Mouse (Mus musculus): ENCODE data around the gene Gm18596. TPM values are rescaled to one million over a fixed set of nuclear protein-coding genes. Genes with fewer than 3 reads are reported as not detected.
"Not testable (repeated sequence)": the region's sequence is repeated elsewhere in the genome, so short reads cannot be mapped to it uniquely, and the experiment has no call there.

The Gm18596 gene
- total RNA-seq, 2 experiments from 2014 or later: not detected

DNA sequence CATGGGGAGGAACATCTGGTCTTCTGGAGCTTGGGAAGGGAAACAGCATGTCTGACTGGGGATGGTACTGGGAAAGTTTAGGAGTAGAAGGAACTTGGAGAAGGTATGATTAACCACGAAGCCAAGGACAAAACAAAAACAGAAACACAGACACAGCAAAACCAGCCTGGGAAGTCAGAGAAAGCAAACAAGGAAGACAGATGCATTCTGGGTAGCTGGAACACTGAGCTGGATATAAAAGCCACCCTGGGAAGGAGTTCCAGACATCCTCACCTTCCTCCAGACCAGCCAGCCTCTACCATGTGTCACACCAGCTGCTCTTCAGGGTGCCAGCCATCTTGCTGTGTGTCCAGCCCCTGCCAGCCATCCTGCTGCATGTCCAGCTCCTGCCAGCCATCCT, 26.9 kb downstream of the Gm18596 start, which contains the start of gene Gm10142:
Gm10142 (plus strand) TSS at position 301 of the 400 bp plus-strand sequence.
- no peak for ATAC-seq (replicated peaks; ENCODE audit: poor library complexity, severe bottlenecking)

DNA sequence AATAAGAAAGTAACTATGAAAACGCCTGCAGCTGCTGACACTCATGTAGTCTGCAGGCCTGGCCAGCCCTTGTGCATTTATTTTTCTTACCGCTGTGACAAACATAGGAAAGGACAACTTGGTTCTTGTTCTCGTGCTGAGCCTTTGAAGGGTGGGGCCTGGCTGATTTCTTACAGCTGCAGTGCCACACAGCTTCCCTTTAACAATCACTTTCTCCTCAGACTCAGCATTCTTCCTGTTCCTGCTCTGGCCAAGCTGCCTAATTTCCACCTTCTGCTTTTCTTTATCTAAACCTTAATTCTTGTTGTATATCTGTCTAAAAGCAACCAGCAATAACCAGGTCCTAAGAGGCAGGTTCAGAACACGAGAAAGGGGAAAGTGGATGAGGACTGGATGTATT, 28.7 kb downstream of the Gm18596 start:
- ATAC-seq (replicated peaks; ENCODE audit: poor library complexity, severe bottlenecking): no peak

DNA sequence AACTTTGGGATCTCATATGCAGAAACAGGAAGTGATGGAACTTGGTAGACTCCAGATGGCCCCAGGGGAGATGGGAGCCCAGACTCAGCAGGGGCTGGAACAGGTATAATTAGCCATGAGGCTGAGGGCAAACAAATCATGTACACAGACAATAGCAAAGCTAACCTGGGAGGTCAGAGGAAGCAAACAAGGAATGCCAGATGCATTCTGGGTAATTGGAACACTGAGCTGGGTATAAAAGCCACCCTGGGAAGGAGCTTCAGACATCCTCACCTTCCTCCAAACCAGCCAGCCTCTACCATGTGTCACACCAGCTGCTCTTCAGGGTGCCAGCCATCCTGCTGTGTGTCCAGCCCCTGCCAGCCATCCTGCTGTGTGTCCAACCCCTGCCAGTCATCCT, 31.3 kb downstream of the Gm18596 start, which contains the start of gene Gm10024:
Gm10024 (plus strand) TSS at position 301 of the 400 bp plus-strand sequence.
- ATAC-seq (replicated peaks; ENCODE audit: poor library complexity, severe bottlenecking): not testable (repeated sequence)

DNA sequence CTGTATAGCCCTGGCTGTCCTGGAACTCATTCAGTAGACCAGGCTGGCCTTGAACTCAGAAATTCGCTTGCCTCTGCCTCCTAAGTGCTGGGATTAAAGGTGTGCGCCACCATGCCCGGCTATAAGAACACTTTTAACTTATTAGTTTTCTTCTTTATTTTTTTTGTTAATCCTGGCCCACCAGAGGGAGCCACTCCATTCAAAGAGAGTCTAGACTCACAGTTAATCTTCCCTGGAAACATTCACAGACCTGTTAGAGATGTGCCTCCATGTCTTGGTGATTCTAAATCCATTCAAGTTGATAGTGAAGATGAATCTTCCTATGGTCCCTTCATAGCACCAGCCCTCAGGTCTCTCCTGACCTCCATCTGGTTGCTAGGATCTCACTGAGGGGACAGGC, 32.6 kb downstream of the Gm18596 start:
- no peak for ATAC-seq (replicated peaks; ENCODE audit: poor library complexity, severe bottlenecking)

DNA sequence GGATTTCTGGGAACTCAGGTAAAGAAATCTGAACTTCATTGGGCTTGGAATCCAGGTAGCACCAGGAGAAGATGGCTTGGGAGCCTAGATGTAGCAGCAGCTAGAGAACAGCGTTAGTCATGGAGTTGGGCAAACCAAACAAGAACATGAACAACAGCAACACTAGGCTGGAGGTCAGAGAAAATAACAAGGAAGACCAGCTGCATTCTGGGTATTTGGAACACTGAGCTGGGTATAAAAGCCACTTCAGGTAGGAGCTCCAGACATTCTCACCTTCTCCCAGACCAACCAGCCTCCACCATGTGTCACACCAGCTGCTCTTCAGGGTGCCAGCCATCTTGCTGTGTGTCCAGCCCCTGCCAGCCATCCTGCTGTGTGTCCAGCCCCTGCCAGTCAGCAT, 36.1 kb downstream of the Gm18596 start, which contains the start of gene Gm10272:
Gm10272 (plus strand) TSS at position 301 of the 400 bp plus-strand sequence.
- no peak for ATAC-seq (replicated peaks; ENCODE audit: poor library complexity, severe bottlenecking)

DNA sequence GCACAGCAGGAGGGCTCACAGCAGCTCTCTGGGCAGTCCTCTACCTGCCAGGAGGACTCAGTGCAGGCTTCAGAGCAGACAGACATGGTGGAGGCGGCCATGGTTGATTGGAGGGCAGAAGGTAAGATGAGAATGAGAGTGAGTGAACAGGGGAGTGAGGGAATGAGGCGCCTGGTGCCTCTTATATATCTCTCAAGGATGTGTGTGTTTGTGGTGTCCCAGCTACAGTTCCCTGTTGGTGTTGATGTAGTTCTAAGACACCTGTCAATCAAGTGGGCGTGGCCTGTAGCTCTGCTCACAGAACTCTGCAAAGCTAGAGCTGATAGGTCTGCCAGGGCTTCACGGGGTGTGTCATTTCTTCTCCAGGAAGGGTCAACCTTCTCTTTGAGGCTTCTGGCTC, 45.3 kb downstream of the Gm18596 start, which contains the start of gene Gm9508:
Gm9508 (minus strand) TSS at position 101 of the 400 bp plus-strand sequence.
- ATAC-seq (replicated peaks; ENCODE audit: poor library complexity, severe bottlenecking): no peak

Other genes starting within 250 kb of the Gm18596 start
Only the 30 nearest of the 32 such genes appear.
- 14.6 and 14.8 TPM in 2 replicates for gene Fam207a, start 226.9 kb downstream of the Gm18596 start, total RNA-seq (2014; fragmentation: Nextera tagmentation)
- 23.5 and 43.2 TPM in 2 replicates for gene Fam207a, start 226.9 kb downstream of the Gm18596 start, total RNA-seq (2017)
- 17.1 and 28.9 TPM in 2 replicates for gene Itgb2, start 212.4 kb downstream of the Gm18596 start, total RNA-seq (2014; fragmentation: Nextera tagmentation)
- 32.0 and 36.6 TPM in 2 replicates for gene Itgb2, start 212.4 kb downstream of the Gm18596 start, total RNA-seq (2017)
- gene Pttg1ip, start 160.9 kb downstream of the Gm18596 start, total RNA-seq (2014; fragmentation: Nextera tagmentation): 36.6 and 39.0 TPM in 2 replicates
- 34.6 and 37.0 TPM in 2 replicates for gene Pttg1ip, start 160.9 kb downstream of the Gm18596 start, total RNA-seq (2017)
- gene Sumo3, start 136.5 kb downstream of the Gm18596 start, total RNA-seq (2014; fragmentation: Nextera tagmentation): 60.0 and 78.8 TPM in 2 replicates
- 197 and 205 TPM in 2 replicates for gene Sumo3, start 136.5 kb downstream of the Gm18596 start, total RNA-seq (2017)
- gene Gm49325, start 136.4 kb downstream of the Gm18596 start, total RNA-seq (2014; fragmentation: Nextera tagmentation): not detected in 2 replicates
- 1.6 TPM in 1 of 2 replicates, not detected in the other for gene Gm49325, start 136.4 kb downstream of the Gm18596 start, total RNA-seq (2017)
- 39.6 and 42.0 TPM in 2 replicates for gene Ube2g2, start 120.4 kb downstream of the Gm18596 start, total RNA-seq (2014; fragmentation: Nextera tagmentation)
- gene Ube2g2, start 120.4 kb downstream of the Gm18596 start, total RNA-seq (2017): 29.5 and 53.3 TPM in 2 replicates
- 0.90 TPM in 1 of 2 replicates, not detected in the other for gene Tspear, start 56.1 kb downstream of the Gm18596 start, total RNA-seq (2014; fragmentation: Nextera tagmentation)
- 0.05 TPM in 1 of 2 replicates, not detected in the other for gene Tspear, start 56.1 kb downstream of the Gm18596 start, total RNA-seq (2017)
- not detected in 2 replicates for gene Gm19402, start 51.9 kb downstream of the Gm18596 start, total RNA-seq (2014; fragmentation: Nextera tagmentation)
- not detected in 2 replicates for gene Gm19402, start 51.9 kb downstream of the Gm18596 start, total RNA-seq (2017)
- not detected in 2 replicates for gene Gm9508, start 45.4 kb downstream of the Gm18596 start, total RNA-seq (2014; fragmentation: Nextera tagmentation)
- gene Gm9508, start 45.4 kb downstream of the Gm18596 start, total RNA-seq (2017): not detected in 2 replicates
- not detected in 2 replicates for gene Gm10272, start 36.0 kb downstream of the Gm18596 start, total RNA-seq (2014; fragmentation: Nextera tagmentation)
- not detected in 2 replicates for gene Gm10272, start 36.0 kb downstream of the Gm18596 start, total RNA-seq (2017)
- not detected in 2 replicates for gene Gm10024, start 31.2 kb downstream of the Gm18596 start, total RNA-seq (2014; fragmentation: Nextera tagmentation)
- not detected in 2 replicates for gene Gm10024, start 31.2 kb downstream of the Gm18596 start, total RNA-seq (2017)
- gene Gm10142, start 26.8 kb downstream of the Gm18596 start, total RNA-seq (2014; fragmentation: Nextera tagmentation): not detected in 2 replicates
- not detected in 2 replicates for gene Gm10142, start 26.8 kb downstream of the Gm18596 start, total RNA-seq (2017)
- gene Krtap12-1, start 22.0 kb downstream of the Gm18596 start, total RNA-seq (2014; fragmentation: Nextera tagmentation): not detected in 2 replicates
- not detected in 2 replicates for gene Krtap12-1, start 22.0 kb downstream of the Gm18596 start, total RNA-seq (2017)
- gene Gm10100, start 16.2 kb downstream of the Gm18596 start, total RNA-seq (2014; fragmentation: Nextera tagmentation): not detected in 2 replicates
- not detected in 2 replicates for gene Gm10100, start 16.2 kb downstream of the Gm18596 start, total RNA-seq (2017)
- gene Gm9736, start 8.7 kb upstream of the Gm18596 start, total RNA-seq (2014; fragmentation: Nextera tagmentation): not detected in 2 replicates
- gene Gm9736, start 8.7 kb upstream of the Gm18596 start, total RNA-seq (2017): not detected in 2 replicates
- gene Gm3233, start 17.0 kb upstream of the Gm18596 start, total RNA-seq (2014; fragmentation: Nextera tagmentation): not detected in 2 replicates
- not detected in 2 replicates for gene Gm3233, start 17.0 kb upstream of the Gm18596 start, total RNA-seq (2017)
- not detected in 2 replicates for gene Gm3238, start 28.7 kb upstream of the Gm18596 start, total RNA-seq (2014; fragmentation: Nextera tagmentation)
- gene Gm3238, start 28.7 kb upstream of the Gm18596 start, total RNA-seq (2017): not detected in 2 replicates
- gene Gm7138, start 34.3 kb upstream of the Gm18596 start, total RNA-seq (2014; fragmentation: Nextera tagmentation): not detected in 2 replicates
- not detected in 2 replicates for gene Gm7138, start 34.3 kb upstream of the Gm18596 start, total RNA-seq (2017)
- gene Gm3250, start 39.9 kb upstream of the Gm18596 start, total RNA-seq (2014; fragmentation: Nextera tagmentation): not detected in 2 replicates
- gene Gm3250, start 39.9 kb upstream of the Gm18596 start, total RNA-seq (2017): not detected in 2 replicates
- gene Gm7137, start 45.6 kb upstream of the Gm18596 start, total RNA-seq (2014; fragmentation: Nextera tagmentation): not detected in 2 replicates
- not detected in 2 replicates for gene Gm7137, start 45.6 kb upstream of the Gm18596 start, total RNA-seq (2017)
- not detected in 2 replicates for gene Gm9639, start 52.4 kb upstream of the Gm18596 start, total RNA-seq (2014; fragmentation: Nextera tagmentation)
- gene Gm9639, start 52.4 kb upstream of the Gm18596 start, total RNA-seq (2017): not detected in 2 replicates
- gene Gm19668, start 56.5 kb upstream of the Gm18596 start, total RNA-seq (2014; fragmentation: Nextera tagmentation): not detected in 2 replicates
- gene Gm19668, start 56.5 kb upstream of the Gm18596 start, total RNA-seq (2017): not detected in 2 replicates
- not detected in 2 replicates for gene Gm9507, start 69.2 kb upstream of the Gm18596 start, total RNA-seq (2014; fragmentation: Nextera tagmentation)
- not detected in 2 replicates for gene Gm9507, start 69.2 kb upstream of the Gm18596 start, total RNA-seq (2017)
- gene Gm2696, start 72.0 kb upstream of the Gm18596 start, total RNA-seq (2014; fragmentation: Nextera tagmentation): not detected in 2 replicates
- gene Gm2696, start 72.0 kb upstream of the Gm18596 start, total RNA-seq (2017): not detected in 2 replicates
- gene Krtap10-4, start 84.5 kb upstream of the Gm18596 start, total RNA-seq (2014; fragmentation: Nextera tagmentation): not detected in 2 replicates
- gene Krtap10-4, start 84.5 kb upstream of the Gm18596 start, total RNA-seq (2017): not detected in 2 replicates
- gene Krtap10-10, start 93.3 kb upstream of the Gm18596 start, total RNA-seq (2014; fragmentation: Nextera tagmentation): 0.75 TPM in 1 of 2 replicates, not detected in the other
- not detected in 2 replicates for gene Krtap10-10, start 93.3 kb upstream of the Gm18596 start, total RNA-seq (2017)
- not detected in 2 replicates for gene Gm36176, start 104.2 kb upstream of the Gm18596 start, total RNA-seq (2014; fragmentation: Nextera tagmentation)
- gene Gm36176, start 104.2 kb upstream of the Gm18596 start, total RNA-seq (2017): not detected in 2 replicates
- gene Gm10318, start 110.2 kb upstream of the Gm18596 start, total RNA-seq (2014; fragmentation: Nextera tagmentation): not detected in 2 replicates
- not detected in 2 replicates for gene Gm10318, start 110.2 kb upstream of the Gm18596 start, total RNA-seq (2017)
- not detected in 2 replicates for gene Gm3285, start 119.3 kb upstream of the Gm18596 start, total RNA-seq (2014; fragmentation: Nextera tagmentation)
- not detected in 2 replicates for gene Gm3285, start 119.3 kb upstream of the Gm18596 start, total RNA-seq (2017)
- not detected in 2 replicates for gene Lrrc3, start 159.9 kb upstream of the Gm18596 start, total RNA-seq (2014; fragmentation: Nextera tagmentation)
- gene Lrrc3, start 159.9 kb upstream of the Gm18596 start, total RNA-seq (2017): not detected in 2 replicates